10 mouse cellular contexts compared by ENCODE assay signal in genomic region chr10:4006296-4007015, GRCm38 (mm10). TPM values are rescaled to one million over a fixed set of nuclear protein-coding genes. Genes with fewer than 3 reads are reported as not detected.
DNase-seq lines count a peak whose midpoint lies in the region; ATAC-seq lines count a peak whose summit lies in the region.
"Had no signal": no experiment of that assay in that cellular context is flagged by ENCODE, and none has a peak within 500 bp of the region (broad histone marks: within the 10 kb centered on the region; RNA-seq: fewer than 3 reads in every experiment).

No protein-coding gene starts in this region.

- DNase-seq in heart, postnatal 36 days = no peak
- DNase-seq in kidney, postnatal 4 days = peak; percentile 69 to 80
- no peak for DNase-seq in kidney, postnatal 36 days
- peak; percentile 61 for DNase-seq in NIH3T3 (ENCODE audit: low read depth)
- no peak for DNase-seq in cerebellum, postnatal 25 days
- DNase-seq in thymus, postnatal 36 days = no peak
- DNase-seq: cerebellum, adult 11 months had no signal

- no peak overlapping the region for H3K4me2 ChIP-seq in heart, embryonic 12.5 days
- no peak overlapping the region for H3K4me2 ChIP-seq in hindbrain, embryonic 16.5 days (ENCODE audit: low read length)

- H3K9ac ChIP-seq in heart, embryonic 12.5 days = no peak overlapping the region
- no peak overlapping the region for H3K9ac ChIP-seq in hindbrain, embryonic 16.5 days (ENCODE audit: low read depth, low read length)

- H3K36me3 ChIP-seq in heart, embryonic 12.5 days = peaks cover 14% of the 10 kb centered on the region
- H3K36me3 ChIP-seq in hindbrain, embryonic 16.5 days (ENCODE audit: control insufficient read depth, insufficient read depth, low read length) = no peaks in the 10 kb centered on the region

- WGBS in heart, embryonic 12.5 days = 57% methylated on average over 7 of the region's 7 CpGs
- WGBS in hindbrain, embryonic 16.5 days = 61% methylated on average over 7 of the region's 7 CpGs

- ATAC-seq in heart, embryonic 12.5 days (ENCODE audit: insufficient number of reproducible peaks, low FRiP score) = no peak
- peak; percentile 67; the same call in 1 of the 2 replicates for ATAC-seq in hindbrain, embryonic 16.5 days
- ATAC-seq: CD4-positive, CD25-positive, alpha-beta regulatory T cell, adult 4 months had no signal

- peaks cover 11% of the 10 kb centered on the region; the same call in 1 of the 2 replicates for H3K4me1 ChIP-seq in heart, embryonic 12.5 days (replicated peaks)
- no peaks in the 10 kb centered on the region for H3K4me1 ChIP-seq in hindbrain, embryonic 16.5 days (ENCODE audit: control insufficient read depth, insufficient read depth, low read depth, low read length)

- no peaks in the 10 kb centered on the region for H3K27me3 ChIP-seq in heart, embryonic 12.5 days (replicated peaks)
- H3K27me3 ChIP-seq in hindbrain, embryonic 16.5 days (replicated peaks; ENCODE audit: control insufficient read depth, insufficient read depth, low read length) = no peaks in the 10 kb centered on the region

- no peak overlapping the region for H3K4me3 ChIP-seq in heart, embryonic 12.5 days
- no peak overlapping the region for H3K4me3 ChIP-seq in hindbrain, embryonic 16.5 days (ENCODE audit: low read length)

- 0 out of 2 replicates have a peak overlapping the region, but pooled peaks have one; percentile 13 for H3K27ac ChIP-seq in heart, embryonic 12.5 days (ENCODE audit: poor library complexity, severe bottlenecking)
- H3K27ac ChIP-seq in hindbrain, embryonic 16.5 days (ENCODE audit: low read depth, low read length) = peak overlapping the region; percentile 48; the same call in 1 of the 2 replicates

- no peaks in the 10 kb centered on the region for H3K9me3 ChIP-seq in heart, embryonic 12.5 days (replicated peaks)
- H3K9me3 ChIP-seq in hindbrain, embryonic 16.5 days (ENCODE audit: control insufficient read depth, low read length) = no peaks in the 10 kb centered on the region

- intact Hi-C loops in heart, postnatal 36 days (cut with DNase I) = no loop called here

RNA-seq across cellular contexts. Expression of gene Mthfd1l, which starts 33.5 kb away (rescaled TPM):
- 16.9 and 17.8 TPM in 2 replicates for polyA plus RNA-seq in heart, embryonic 12.5 days (2016; fragmentation: Nextera tagmentation; extraction: Ambion mirVana)
- total RNA-seq in heart, postnatal 36 days (2021) = 1 to 10 TPM in 1 of 2 experiments, under 1 TPM in 1; 0.87 to 1.3 TPM
- polyA plus RNA-seq in hindbrain, embryonic 16.5 days (2015; fragmentation: Nextera tagmentation; extraction: Ambion mirVana) = 7.2 and 7.9 TPM in 2 replicates

Comparison
In these comparisons a context has a peak if more than half of its experiments do, and no peak if none do; other contexts are left out.
1. DNase-seq: peak in kidney, postnatal 4 days (2 of 2) and NIH3T3 (single experiment); none in heart, postnatal 36 days (0 of 2), kidney, postnatal 36 days (0 of 2), cerebellum, postnatal 25 days (0 of 2) and thymus, postnatal 36 days (0 of 2).